Mouse (Mus musculus) G1E (cell line): ENCODE measurements around the gene Mmp15.
A peak's percentile ranks its signal among the peaks of the same experiment; 100 is the strongest.

Experiments
- CTCF ChIP-seq: IDR thresholded peaks from 2 replicates; pipeline ENCODE4 v1.5.1; 2012; ENCODE audit warnings: low read depth, low read length, inconsistent platforms, mixed read lengths
- GATA1 ChIP-seq: IDR thresholded peaks from 2 replicates; pipeline ENCODE4 v1.6.1; 2012; ENCODE audit warnings: borderline replicate concordance, low read length, inconsistent platforms, mixed read lengths
- TAL1 ChIP-seq: conservative IDR thresholded peaks from 2 replicates; pipeline ENCODE4 v1.6.1; 2012; ENCODE audit warnings: low read depth, low read length, inconsistent platforms, mixed read lengths

- 0 out of 2 replicates have a peak, but pooled peaks have one; percentile 12 for TF ChIP-seq CTCF
- no peak for TF ChIP-seq GATA1
- TF ChIP-seq TAL1, result no peak
Observed at GRCm38 (mm10) chr8:95346643-95347545, 5.2 kb upstream of the Mmp15 start.
